Mouse (Mus musculus): ENCODE data around the gene Atf6.

Gene Atf6

DNA sequence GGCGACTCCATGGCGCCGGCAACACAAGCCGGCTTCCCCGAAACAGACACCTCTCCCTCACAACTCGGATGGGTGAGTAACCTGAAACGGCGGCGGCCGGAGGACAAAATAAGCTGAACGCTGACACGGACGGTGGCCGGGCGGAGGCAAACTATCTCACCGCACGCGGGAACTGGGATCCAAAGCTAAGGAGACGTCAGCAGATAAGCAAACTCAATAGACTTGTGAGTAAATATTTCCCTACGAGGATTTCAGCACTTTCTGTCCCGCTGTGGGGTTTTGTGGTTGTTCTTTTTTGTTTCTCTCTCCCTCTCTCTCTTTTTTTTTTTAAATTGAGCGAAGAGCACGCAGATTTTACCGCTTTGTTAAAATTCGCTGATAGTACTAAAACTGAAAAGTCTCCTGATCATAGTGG is at the start of gene Atf6:
Atf6 (minus strand) TSS at position 81 of the 415 bp plus-strand sequence.
- DNase-seq (ENCODE audit: extremely low read depth, low read depth) = peak; percentile 91

DNA sequence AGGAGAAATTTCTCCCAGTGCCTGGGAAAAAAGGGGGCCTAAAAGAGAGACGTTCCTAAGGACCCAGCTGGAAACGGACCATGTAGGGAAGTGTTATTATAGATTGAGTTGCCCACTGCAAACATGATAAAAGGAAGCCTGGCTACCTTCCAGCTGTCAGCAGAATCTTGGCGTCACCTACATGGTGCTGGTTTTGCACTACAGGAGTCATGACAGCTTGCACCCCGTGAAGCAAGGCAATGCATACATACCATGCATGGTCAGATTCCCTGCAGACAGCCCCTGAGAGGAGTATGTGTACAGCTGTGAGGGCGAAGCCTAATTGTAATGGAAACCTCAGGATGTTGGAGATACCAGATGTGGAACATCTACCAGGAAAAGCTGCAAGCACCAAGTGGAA is 48.1 kb upstream of the Atf6 start:
- DNase-seq (ENCODE audit: extremely low read depth, low read depth) = no peak

- no peak for DNase-seq (ENCODE audit: extremely low read depth, low read depth)
Measured at GRCm38 (mm10) chr1:170912891-170913615, 45.5 kb upstream of the Atf6 start, which contains the start of gene Fcrlb. TSS of gene Fcrlb (minus strand) at chr1:170912941.

DNA sequence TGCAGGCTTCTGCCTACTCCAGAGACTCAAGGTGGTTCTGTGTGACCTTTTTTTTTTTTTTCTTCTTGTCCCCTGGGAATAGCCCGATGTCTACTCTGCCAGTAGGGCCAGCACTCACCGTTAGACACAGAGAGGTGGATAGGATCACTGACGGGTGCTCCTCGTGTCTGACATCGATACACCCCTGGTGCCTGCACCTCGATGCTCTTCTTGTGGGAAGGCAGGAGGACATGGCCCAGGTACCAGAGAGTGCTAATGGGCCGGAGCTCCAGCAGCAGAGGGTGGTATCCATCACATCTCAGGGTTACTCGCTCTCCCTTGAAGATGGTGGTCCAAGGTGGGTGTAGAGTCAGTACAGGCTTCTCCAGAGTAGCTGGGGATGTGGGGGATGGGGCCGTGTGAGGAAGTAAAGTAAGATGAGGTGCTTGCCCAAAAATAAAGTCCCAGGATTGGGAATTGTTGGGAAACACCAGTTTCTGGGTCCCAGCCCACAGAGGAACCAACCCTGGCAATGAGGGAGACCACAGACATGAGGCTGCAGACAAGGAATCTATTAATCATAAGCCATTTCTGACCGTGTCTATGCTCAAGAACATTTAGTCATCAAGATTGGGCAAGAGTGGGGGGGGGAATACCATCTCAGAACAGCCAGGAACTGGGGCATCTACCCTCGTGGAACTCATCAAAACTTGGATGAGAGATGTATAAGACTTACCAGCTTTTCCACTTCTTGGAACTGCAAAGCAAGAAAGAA is 44.5 kb upstream of the Atf6 start:
- DNase-seq (ENCODE audit: extremely low read depth, low read depth) = no peak

DNA sequence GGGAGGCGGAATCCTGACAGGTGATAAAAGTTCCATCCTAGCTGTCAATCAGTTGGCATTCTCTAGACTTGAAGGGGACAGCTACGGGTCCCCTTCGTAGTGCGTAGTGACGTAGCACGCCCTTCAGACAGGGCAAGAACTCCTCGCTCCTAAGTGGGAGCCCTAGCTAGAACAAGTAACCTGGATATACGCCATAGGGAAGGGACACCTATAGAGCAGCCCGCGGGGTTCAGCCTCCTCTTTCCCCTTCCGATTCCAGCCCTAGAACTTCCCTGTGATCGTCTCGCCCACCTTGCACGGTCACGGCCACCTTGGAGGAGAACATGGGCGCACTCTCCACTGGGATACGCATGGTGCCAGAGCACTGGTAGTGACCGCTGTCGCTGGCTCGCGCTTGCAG is 40.8 kb upstream of the Atf6 start:
- no peak for DNase-seq (ENCODE audit: extremely low read depth, low read depth)

- no peak for DNase-seq (ENCODE audit: extremely low read depth, low read depth)
Measured at GRCm38 (mm10) chr1:170907456-170908191, 40.1 kb upstream of the Atf6 start.

DNA sequence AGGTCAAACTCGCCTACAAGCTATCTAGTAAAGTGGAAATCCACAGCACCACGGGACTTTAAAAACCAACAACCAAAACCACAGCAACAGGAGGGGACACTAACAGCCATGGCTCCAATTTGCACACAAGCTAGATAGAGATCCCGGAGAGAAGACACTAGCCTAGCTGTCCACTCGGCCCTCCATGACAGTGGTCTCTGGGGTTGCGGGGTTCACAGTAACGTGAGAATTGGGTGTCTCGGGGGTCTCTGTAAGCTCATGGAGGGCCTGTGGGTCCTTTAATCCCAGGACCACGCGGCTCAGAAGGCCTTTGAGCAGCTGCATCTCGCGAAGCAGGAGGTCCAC is 39.5 kb upstream of the Atf6 start:
- no peak for DNase-seq (ENCODE audit: extremely low read depth, low read depth)

DNA sequence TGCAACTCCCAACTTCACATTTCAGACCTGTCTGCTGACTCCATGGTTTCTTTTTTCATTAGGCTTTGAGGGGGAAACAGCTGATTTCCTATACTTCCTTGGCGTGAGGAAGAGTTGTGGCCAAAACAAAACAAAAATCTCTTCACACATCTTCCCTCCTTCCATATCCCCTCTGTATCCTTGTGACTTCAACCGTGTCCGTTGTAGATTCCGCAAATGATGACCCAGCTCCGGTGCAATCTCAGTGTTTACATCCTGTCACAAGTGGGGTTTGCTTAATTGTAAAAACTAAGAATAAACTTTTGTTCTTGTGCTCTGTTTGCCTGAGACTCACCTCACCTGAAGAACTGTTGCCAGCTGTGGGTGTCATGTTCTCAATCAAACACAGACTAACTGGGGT is 35.9 kb upstream of the Atf6 start:
- DNase-seq (ENCODE audit: extremely low read depth, low read depth) = no peak

DNA sequence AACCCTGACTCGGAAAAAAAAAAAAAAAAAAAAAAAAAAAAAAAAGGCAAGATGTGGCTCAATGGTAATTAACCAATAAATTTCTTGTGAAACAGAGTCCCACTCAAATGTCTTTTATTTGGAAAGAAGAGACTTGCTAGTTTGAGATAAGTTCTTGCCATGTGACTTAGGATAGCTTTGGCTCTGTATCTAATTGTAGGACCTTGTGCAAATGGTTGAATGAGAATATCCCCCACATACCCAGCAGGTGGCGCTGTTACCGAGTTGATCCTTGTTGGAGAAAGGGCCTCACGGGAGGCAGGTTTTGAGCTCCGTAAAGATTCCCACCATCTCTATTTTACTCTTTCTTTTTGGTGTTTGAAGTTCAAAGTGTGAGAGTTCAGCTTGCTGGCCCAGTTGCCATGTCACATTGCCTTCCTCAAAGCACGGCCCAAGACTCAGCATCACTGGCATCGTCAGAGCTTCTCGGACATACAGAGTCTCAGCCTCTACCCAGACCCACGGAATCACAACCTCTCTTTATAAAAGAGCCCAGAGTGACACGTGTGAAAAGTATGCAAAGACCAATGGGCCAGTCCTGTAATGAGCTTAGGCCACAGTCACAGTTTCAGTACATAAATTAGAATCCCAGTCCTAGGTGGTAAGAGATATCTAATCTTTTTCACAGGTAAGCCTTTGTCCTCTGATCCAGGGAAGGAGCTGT is 34.1 kb upstream of the Atf6 start:
- DNase-seq (ENCODE audit: extremely low read depth, low read depth) = peak; percentile 84

DNA sequence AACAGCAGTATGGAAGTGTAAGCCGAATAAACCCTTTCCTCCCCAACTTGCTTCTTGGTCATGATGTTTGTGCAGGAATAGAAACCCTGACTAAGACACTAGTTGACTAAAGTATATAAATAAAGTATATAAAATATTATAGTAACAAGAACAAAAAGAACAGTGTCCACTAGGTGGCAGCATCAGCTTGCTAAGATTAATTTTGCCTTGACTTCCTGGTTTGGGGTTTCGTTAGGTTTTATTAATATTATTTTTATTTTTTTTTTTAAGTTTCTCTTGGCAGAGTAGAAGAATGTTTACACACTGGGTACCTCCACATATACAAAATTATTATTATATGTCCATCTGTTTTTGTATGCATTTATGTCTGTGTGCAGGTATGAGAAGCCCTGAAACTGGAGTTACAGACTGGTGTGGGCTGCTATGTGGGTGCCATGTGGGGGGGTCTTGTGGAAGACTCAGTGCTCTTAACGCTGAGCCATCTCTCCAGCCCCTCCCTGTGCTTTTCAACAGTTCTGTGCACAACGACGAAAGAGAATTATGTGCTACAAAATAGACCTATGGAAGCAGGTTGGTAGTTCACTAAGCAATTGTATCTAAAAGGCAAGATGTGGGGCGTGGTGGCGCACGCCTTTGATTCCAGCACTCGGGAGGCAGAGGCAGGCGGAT is 33.4 kb upstream of the Atf6 start:
- DNase-seq (ENCODE audit: extremely low read depth, low read depth) = peak; percentile 80

GRCm38 (mm10) chr1:170898413-170899075 is 31.0 kb upstream of the Atf6 start:
- DNase-seq (ENCODE audit: extremely low read depth, low read depth) = no peak

DNA sequence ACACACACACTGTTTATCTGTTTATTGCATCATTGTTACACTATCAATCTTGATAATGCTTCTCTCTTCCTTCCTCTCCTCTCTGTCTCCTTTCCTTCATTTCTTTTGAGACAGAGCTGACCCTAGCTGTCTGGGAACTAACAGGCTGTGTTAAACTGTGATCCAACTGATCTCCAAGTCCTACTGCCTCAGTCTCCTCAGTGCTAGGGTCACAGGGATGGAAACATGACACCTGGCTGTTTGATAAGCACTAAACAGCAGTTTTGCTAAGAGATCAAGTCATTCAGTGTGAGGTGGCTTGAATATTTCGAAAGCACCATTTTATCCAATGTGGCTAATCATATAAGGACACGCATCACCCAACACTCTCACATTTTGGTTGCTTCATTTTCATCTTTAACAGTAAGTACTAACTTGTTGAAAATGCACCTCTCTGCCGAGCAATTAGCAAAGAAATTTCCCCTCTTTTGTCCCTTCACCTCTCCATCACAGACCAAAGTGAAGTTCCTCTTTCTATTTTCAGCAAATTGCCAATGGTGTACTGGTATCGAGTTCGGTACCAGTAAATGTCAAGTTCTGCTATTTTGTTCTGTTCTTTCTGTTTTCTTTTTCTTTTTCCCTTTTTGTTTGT is 29.2 kb upstream of the Atf6 start:
- DNase-seq (ENCODE audit: extremely low read depth, low read depth) = no peak

DNA sequence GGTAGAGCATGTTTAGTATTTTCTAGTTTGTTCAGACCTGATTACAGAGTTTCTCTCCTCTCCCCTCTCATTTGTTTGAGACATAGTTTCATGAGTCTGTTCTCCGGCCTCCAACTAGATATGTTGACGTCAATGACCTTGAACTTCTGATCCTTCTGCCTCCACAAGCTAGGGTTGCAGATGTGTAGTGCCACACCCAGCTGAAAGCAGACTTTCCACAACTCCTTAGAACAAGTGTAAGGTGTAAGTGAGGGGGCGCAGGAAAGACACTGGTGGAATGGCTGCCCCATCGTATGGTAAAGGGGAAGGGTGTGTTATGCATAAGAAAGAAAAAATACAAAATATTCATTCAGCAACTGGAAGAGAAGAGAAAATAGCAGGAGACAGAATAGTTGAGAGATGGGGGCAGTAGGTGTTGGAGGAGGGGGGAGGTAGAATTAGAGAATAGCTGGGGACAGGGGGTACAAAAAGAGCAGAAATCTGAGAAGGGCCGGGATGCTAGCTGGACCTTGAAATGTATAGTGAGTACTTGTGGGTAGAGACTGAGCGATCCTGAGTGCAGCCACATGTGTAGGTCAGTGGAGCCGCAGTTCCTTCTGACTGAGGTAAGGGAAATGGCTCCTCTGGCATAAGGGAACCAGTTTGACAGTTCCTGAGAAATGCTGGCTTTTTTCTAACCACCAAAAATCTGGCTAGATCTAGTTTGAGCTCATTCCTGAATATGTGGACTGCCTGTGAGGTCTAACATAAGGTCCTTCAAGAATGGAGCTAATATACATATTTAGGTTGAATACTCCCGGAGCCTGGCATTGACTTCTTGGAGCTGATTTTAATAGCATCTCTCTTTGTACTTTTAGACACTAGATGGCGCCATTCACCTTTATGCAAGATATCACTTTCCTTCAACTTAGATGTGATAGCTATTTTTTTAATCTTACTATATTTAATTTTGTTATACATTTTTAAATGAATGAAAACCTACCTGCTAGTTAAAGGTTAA is 27.3 kb upstream of the Atf6 start:
- no peak for DNase-seq (ENCODE audit: extremely low read depth, low read depth)

- no peak for DNase-seq (ENCODE audit: extremely low read depth, low read depth)
Measured at GRCm38 (mm10) chr1:170892279-170892678, 24.7 kb upstream of the Atf6 start.

- DNase-seq (ENCODE audit: extremely low read depth, low read depth) = no peak
Measured at GRCm38 (mm10) chr1:170891646-170892045, 24.1 kb upstream of the Atf6 start.

DNA sequence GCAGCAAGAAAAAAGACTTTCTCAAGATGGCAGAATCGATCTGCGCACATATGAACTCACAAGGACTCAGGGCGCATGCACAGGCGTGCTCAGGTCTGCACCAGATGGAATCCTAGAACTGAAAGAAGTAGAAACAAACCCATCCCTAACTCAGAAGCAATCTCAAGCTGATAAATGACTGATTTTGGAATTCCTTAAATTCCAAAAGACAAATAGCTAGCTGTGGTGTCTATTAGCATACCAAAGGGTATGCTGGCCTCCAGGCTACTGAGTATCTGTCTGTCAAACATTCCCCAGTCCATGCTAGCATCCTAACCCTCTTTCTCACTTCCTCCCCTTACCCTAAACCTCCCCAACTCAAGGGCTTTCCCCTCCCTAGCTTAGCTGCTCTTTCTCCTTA is 21.7 kb upstream of the Atf6 start:
- no peak for DNase-seq (ENCODE audit: extremely low read depth, low read depth)

- peak; percentile 56 for DNase-seq (ENCODE audit: extremely low read depth, low read depth)
Measured at GRCm38 (mm10) chr1:170886044-170886458, 18.5 kb upstream of the Atf6 start.

- peak; percentile 87 for DNase-seq (ENCODE audit: extremely low read depth, low read depth)
Measured at GRCm38 (mm10) chr1:170884978-170885561, 17.5 kb upstream of the Atf6 start, which contains the start of the genes Gm26620 and Dusp12. TSS of gene Gm26620 (plus strand) at chr1:170885065. TSS of gene Dusp12 (minus strand) at chr1:170885540.
